Mouse (Mus musculus) fat pad, adult 2 months (tissue): ENCODE results near the gene 2410015M20Rik.
"Not testable (repeated sequence)": the region's sequence is repeated elsewhere in the genome, so short reads cannot be mapped to it uniquely, and the experiment has no call there.

Experiments
- DNase-seq: peaks from one replicate; pipeline ENCODE4 v3.0.0-alpha.2; 2011; ENCODE audit warnings: low read depth, low spot score; ENCODE audit errors: extremely low read depth

Gene 2410015M20Rik

DNA sequence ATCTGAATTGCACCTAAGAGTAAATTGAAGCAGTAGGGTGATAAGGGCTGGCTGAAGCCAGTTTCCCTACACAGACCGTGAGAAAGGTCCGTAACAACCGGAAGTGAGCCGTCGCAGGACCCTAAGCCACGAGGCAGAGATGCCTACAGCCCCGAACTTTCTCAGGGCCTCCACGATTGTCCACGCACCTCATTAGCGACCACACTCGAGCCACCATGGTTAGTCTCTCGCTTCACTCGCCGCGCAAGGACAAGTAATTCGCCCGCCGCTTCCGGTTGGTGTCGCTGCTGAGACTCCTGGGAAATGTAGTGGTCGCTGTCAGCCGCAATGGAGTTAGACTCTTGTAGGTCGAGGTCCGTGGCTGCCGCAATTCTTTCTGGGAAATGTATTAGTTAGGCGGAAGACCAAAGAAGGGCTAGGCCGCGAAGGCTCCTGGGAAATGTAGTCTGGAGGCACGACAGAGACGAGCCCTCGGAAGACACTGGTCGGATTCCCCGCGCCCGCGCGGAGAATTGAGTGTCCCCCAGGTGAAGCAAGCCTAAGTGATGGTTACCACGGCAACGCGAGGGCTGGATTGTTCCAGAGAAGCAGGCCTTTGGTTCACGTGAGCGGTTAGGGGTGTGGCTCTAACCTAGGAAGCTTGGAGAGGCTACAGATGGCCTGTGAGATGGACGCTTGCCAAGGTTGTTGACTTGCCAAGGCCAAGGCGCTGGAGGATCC, at the start of gene 2410015M20Rik:
Gene 2410015M20Rik (minus strand): TSS at position 320 of the 720 bp plus-strand sequence.
- peak; percentile 88 for DNase-seq

DNA sequence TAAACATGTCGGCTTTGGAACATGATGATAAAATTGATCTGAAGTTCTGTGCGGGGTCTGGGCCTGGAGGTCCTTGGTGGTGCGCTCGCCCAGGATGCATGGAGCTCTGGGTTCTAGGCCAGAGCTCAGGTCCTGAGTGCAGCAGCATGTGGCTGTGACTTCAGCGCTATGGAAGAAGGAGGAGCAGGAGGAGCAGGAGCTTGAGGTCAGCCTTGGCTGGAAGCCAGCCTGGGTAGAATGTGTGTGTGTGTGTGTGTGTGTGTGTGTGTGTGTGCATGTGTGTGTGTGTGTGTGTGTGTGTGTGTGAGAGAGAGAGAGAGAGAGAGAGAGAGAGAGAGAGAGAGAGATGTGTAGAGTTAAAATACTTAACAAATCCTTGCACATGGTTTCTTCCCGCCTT, 46.6 kb upstream of the 2410015M20Rik start:
- no peak for DNase-seq

DNA sequence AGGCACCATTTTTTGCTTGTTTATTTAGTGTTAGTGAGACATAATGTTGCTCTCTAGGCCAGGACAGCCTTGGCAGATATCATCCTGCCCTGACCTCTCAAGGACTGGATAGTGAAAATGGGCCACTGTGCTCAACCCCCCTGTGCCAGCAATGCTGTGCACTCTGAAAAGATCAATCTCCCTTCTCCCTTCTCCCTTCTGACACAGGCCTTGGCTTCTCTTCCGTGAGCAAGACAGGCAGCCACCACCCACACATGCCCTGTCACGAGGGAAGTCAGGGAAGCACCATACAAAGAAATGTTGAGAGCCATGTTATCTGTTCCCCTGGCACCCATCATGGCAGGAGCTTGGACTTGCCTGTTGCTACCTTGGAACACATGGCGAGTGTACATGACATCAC, 45.7 kb upstream of the 2410015M20Rik start:
- DNase-seq: no peak

GRCm38 (mm10) chr17:56654771-56655170, 45.2 kb upstream of the 2410015M20Rik start:
- DNase-seq: no peak

DNA sequence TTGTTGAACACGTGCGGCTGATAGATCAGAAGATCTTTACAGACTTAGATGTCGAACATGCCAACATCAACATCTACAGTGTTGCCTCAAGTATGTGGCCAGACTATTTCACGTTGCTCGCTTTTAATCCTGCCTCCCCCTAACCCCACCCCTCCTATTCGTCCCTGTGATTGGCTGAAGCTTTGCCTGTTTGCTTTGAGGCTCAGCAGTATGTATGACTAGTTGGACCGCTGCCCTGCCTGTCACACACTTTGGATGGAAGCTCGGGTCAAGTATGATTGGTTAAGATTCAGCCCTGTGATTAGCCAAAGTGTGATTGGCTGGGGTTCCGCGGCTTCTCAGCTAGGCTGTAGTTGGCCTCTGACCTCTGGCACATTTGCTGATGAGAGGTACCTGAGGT, 42.2 kb upstream of the 2410015M20Rik start:
- peak; percentile 69 for DNase-seq

GRCm38 (mm10) chr17:56647546-56647945, 38.0 kb upstream of the 2410015M20Rik start:
- no peak for DNase-seq

GRCm38 (mm10) chr17:56643237-56643636, 33.7 kb upstream of the 2410015M20Rik start:
- DNase-seq: no peak

GRCm38 (mm10) chr17:56634023-56634422, 24.5 kb upstream of the 2410015M20Rik start:
- DNase-seq: no peak

DNA sequence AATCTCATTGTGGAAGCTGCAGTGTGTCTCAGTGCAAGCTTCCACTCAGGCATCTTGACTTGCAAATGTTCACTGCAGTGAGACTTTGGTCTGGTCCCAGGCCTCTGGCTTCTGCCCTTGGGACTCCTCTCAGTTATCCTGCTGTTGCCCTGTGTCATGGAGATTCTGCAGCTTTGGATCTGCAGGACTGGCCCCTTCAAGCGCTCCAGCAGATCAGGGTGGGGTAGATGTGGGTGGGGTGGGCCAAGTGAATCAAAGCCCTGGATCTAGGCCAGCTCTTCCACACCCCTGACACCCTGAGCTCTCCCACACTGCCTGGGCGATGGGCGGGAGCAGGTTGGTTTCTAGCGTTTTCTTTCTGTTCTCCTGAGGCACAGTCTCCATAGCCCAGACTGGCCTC, 22.2 kb upstream of the 2410015M20Rik start:
- no peak for DNase-seq

DNA sequence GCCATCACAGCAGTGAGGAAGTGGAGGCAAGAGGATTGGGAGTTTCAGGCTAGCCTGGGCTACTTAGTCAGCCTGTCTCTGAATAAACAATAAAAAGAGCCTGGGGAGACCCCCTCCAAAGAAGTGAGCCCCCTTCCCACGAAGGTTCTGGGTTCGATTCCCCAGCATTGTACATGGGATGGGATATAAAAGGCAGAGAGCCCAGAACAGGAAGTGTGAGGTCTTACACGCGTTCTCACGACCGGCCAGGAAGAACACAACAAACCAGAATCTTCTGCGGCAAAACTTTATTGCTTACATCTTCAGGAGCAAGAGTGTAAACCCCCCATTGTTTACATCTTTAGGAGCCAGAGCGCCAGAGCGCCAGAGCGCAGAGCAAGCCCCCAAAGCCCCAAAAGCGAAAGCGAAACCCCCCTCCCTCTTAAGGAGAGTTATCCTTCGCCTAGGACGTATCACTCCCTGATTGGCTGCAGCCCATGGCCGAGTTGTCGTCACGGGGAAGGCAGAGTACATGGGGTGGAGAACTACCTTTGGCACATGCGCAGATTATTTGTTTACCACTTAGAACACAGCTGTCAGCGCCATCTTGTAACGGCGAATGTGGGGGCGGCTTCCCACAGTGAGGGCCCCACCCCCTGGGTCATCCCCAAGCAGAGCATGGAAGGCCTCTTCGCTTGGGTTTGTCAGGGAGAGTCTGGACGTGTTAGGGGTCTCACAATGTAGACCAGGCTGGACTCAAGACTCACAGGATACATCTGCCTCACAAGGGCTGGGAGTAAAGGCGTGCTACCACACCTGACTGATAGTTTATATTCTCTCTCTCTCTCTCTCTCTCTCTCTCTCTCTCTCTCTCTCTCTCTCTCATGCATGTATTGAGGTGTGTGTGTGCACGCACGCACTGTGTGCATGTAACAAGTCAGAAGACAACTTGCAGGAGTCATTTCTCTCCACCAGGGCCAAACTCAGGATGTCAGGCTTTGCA, 20.5 kb upstream of the 2410015M20Rik start:
- not testable (repeated sequence) for DNase-seq

DNA sequence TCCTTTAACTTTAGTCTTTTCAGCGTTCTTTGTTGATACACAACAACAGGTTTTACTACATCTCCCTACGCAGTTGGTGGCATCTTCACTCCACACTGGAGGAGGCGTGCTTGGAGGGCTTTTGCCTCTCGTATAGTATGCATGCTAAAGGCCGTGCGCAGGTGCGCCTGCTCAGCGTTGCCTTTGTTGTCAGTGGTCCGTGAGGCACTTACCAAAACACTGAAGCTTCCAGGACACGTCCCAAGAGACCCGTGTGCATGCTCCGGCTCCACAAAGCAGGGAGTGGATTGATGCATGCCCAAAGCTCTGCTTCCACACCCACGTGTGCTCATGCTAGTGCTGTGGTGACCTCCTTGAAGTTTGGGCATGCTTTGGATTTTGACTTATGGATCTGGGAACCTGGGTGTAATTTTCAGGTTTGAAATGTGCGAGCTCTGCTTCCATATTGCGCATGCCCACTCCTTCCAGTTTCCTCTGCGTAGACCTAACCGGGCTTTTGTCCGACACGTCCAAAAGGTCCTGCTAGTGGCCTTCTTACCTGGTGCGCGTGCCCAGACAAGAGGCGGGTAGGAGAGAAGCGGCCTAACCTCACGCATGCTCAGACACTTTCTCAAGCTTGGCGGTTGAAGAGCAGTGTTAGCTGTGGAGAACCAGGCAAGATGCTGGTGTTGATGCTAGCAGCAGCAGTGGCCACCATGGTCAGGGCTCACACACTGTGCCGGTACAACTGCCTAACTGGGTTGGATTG, 18.1 kb upstream of the 2410015M20Rik start, which contains the start of gene Catsperd:
Gene Catsperd (plus strand): TSS at position 614 of the 748 bp plus-strand sequence.
- DNase-seq: no peak

- DNase-seq: no peak
Measured at GRCm38 (mm10) chr17:56626754-56627470, 17.3 kb upstream of the 2410015M20Rik start, which contains the start of gene Lonp1. Gene Lonp1, minus strand, starts transcription at chr17:56626887.

DNA sequence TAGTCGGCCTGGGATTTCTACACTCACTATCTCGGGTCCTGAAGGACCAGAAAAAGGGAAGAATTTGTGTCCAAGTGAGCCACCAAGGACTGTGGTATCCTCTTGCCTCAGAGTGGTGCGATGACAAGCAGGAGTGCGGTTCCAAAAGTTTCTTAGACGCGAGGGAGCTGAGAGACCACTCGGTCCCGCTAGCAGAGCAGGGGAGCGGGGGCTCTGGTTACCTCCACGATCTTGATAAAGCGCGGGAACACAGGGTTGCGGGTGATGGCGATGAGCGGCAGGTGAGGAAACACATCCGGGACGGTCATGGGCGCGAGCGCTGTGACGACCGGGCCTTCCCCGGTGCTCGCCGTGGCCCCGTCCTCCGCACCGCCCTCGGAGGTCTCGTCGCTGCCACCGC, 16.7 kb upstream of the 2410015M20Rik start:
- DNase-seq: no peak

- DNase-seq: no peak
Measured at GRCm38 (mm10) chr17:56625495-56625894, 15.9 kb upstream of the 2410015M20Rik start.

DNA sequence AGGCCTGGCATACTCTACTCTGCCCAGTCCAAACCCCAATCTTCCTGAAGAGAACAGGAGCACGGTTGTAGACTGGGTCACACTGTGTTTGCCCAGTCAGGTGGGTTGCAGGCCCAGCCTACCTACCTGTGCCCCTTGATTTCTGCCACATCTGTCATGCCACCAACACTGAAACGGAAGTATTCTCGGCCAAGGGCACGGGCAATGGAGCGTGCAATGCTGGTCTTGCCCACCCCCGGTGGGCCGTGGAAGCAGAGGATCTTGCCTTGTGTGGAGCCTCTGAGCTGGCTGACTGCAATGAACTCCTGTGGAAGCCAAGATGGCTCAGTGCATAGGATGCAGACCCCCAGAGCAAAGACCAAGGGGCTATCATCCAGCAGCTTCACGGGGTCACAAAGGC, 8.1 kb upstream of the 2410015M20Rik start:
- DNase-seq: no peak

GRCm38 (mm10) chr17:56616725-56617124, 7.2 kb upstream of the 2410015M20Rik start:
- DNase-seq: no peak

GRCm38 (mm10) chr17:56615792-56616191, 6.2 kb upstream of the 2410015M20Rik start:
- no peak for DNase-seq

GRCm38 (mm10) chr17:56615136-56615784, 5.7 kb upstream of the 2410015M20Rik start:
- no peak for DNase-seq

DNA sequence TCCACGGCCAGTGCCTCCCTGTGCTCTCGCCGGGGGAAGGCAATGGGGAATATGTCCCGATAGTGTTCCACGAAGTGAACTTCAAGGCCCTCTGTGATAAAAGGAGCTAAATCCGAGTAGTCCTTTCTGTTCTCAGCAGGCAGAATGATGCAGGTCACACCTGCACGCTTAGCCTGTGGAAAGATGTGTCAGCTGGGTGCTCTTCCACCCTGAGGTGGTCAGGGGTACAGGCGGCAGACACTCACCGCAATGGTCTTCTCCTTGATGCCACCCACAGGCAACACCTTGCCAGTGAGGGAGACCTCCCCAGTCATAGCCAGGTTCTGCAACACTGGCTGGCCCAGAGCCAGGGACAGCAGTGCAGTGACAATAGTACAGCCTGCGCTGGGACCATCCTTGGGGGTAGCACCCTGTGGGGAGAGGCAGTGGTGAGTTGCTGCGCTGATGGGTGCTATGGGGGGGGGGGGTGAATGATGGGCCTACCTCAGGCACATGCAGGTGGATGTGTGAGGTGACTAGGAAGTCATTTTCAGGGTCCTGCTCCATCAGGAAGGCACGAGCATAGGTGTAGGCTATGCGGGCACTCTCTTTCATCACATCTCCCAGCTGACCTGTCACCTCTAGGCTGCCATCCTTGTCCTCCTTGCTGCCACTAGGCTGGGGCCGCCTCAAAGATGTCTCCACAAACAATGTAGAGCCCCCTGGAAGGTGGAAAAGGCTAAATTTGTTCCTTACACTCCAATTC, 5.0 kb upstream of the 2410015M20Rik start:
- DNase-seq: no peak
